ENCODE assay signal across 10 mouse cellular contexts in the genomic region with DNA sequence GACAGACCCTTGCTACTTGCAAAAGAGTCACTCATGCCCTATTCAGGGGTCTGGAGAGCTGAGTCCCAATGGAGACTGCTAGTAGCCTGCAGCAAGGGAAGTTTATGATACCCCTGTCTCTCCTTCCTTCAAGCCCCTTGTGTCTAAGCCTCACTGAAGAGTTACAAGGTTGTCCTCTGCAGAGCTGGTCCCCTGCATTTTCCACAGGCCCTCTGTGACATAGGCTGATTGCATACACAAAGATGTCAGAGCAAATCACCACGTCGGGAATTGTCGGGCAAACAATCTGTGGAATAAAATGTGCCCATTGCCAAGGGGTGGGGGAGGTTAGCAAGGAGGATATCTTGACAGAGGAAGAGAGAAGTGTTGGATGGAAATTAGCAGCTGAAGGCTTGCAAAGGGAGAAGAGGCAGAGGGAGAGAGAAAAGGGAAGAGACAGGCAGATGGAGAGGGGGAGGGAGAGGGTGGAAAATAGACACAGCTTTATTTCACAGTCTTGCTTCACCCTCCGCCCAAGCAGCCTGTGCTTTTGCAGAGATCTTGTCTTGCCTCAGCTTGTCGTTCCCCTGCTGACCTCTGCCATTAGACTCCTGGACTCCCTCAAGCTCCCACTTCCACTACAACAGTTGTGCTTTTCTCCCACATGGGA.
DNase-seq lines count a peak whose midpoint lies in the region; ATAC-seq and TF ChIP-seq lines count a peak whose summit lies in the region.
"Had no signal": no experiment of that assay in that cellular context is flagged by ENCODE, and none has a peak within 500 bp of the region (broad histone marks: within the 10 kb centered on the region; RNA-seq: fewer than 3 reads in every experiment).

No protein-coding gene starts in this region.

- H3K27ac ChIP-seq in lung, embryonic 14.5 days (ENCODE audit: low read depth), result peak overlapping the region; percentile 79

- H3K36me3 ChIP-seq in lung, embryonic 14.5 days (ENCODE audit: insufficient read depth), result no peaks in the 10 kb centered on the region

- no peaks in the 10 kb centered on the region for H3K27me3 ChIP-seq in lung, embryonic 14.5 days (ENCODE audit: insufficient read depth, low read length)
- H3K27me3 ChIP-seq: megakaryocyte, embryonic 14.5 days had no signal

- no peaks in the 10 kb centered on the region for H3K9me3 ChIP-seq in lung, embryonic 14.5 days (ENCODE audit: low read depth, low read length)
- H3K9me3 ChIP-seq: megakaryocyte, embryonic 14.5 days had no signal

- no peak for TF ChIP-seq POLR2A in lung, adult 2 months (IDR thresholded peaks at IDR 0.05; ENCODE audit: borderline replicate concordance, extremely low read depth, low read depth, low read length)

- peak; percentile 60 for DNase-seq in lung, embryonic 14.5 days
- no peak for DNase-seq in lung, adult 2 months
- peak; percentile 79 to 81 for DNase-seq in frontal cortex, adult 2 months (ENCODE audit: extremely low spot score in 1 of 2, low spot score in 1 of 2)
- peak; percentile 65 for DNase-seq in layer of hippocampus, adult 9-10 months (ENCODE audit: low spot score)
- peak; percentile 30 for DNase-seq in right cerebral cortex, postnatal 14 days
- no peak for DNase-seq in embryo, embryonic 9.5 days (ENCODE audit: extremely low spot score)
- DNase-seq: adrenal gland, adult 8-10 months; cerebellum, adult 9-11 months had no signal

- TF ChIP-seq CTCF in lung, embryonic 14.5 days (IDR thresholded peaks at IDR 0.05; ENCODE audit: low read depth), result no peak
- TF ChIP-seq CTCF in lung, adult 2 months (IDR thresholded peaks at IDR 0.05; ENCODE audit: insufficient read depth, low read length), result no peak

- H3K4me1 ChIP-seq in lung, embryonic 14.5 days (ENCODE audit: insufficient read depth), result peaks cover 13% of the 10 kb centered on the region; the same call in 1 of the 2 replicates
- no peaks in the 10 kb centered on the region for H3K4me1 ChIP-seq in lung, adult 2 months (ENCODE audit: control insufficient read depth, insufficient read depth, low read length)
- H3K4me1 ChIP-seq: megakaryocyte, embryonic 14.5 days had no signal

- ATAC-seq in lung, embryonic 14.5 days (ENCODE audit: insufficient read depth), result peak; percentile 64
- no peak for ATAC-seq in erythroid progenitor cell, adult 5-6 weeks (replicated peaks; ENCODE audit: low FRiP score, poor library complexity, severe bottlenecking)

- H3K4me3 ChIP-seq in lung, embryonic 14.5 days (ENCODE audit: low read depth, low read length), result no peak overlapping the region
- H3K4me3 ChIP-seq in lung, adult 2 months (replicated peaks; ENCODE audit: extremely low read depth, low read depth, low read length), result no peak overlapping the region
- H3K4me3 ChIP-seq: megakaryocyte, embryonic 14.5 days had no signal

- 31% methylated on average over 5 of the region's 5 CpGs for WGBS in lung, embryonic 14.5 days
- 34% methylated on average over 5 of the region's 5 CpGs for WGBS in lung, adult 2 months

- H3K9ac ChIP-seq in lung, embryonic 14.5 days, result no peak overlapping the region

- no peak overlapping the region for H3K4me2 ChIP-seq in lung, embryonic 14.5 days

Comparison
In these comparisons a context has a peak if more than half of its experiments do, and no peak if none do; other contexts are left out.
1. DNase-seq: peak in lung, embryonic 14.5 days (single experiment), frontal cortex, adult 2 months (2 of 2), layer of hippocampus, adult 9-10 months (single experiment) and right cerebral cortex, postnatal 14 days (single experiment); none in lung, adult 2 months (single experiment) and embryo, embryonic 9.5 days (single experiment).